Mouse (Mus musculus): ENCODE data around the gene Rpa3. TPM values are rescaled to one million over a fixed set of nuclear protein-coding genes. Genes with fewer than 3 reads are reported as not detected.

Gene Rpa3
- 124 and 146 TPM in 2 replicates for polyA plus RNA-seq (2015; fragmentation: Nextera tagmentation; extraction: Ambion mirVana)

GRCm38 (mm10) chr6:8259004-8259666, at the start of gene Rpa3, which contains the start of the genes Umad1 and Gm45062:
TSS of gene Rpa3 (minus strand) at chr6:8259173.
TSS of gene Umad1 (plus strand) at chr6:8259288.
TSS of gene Gm45062 (plus strand) at chr6:8259450.
- Histone ChIP-seq H3K4me1 (ENCODE audit: control insufficient read depth, insufficient read depth, low read length) (peaks cover 2% of the 10 kb centered on the region; the same call in 1 of the 2 replicates), H3K27ac (ENCODE audit: low read length) (peak within 1 kb of the TSS; percentile 71), H3K4me3 (replicated peaks; ENCODE audit: low read length) (peak within 1 kb of the TSS; percentile 69), H3K9ac (ENCODE audit: low read length) (peak within 1 kb of the TSS; percentile 79), H3K36me3 (ENCODE audit: control insufficient read depth, insufficient read depth, low read length) (no peaks in the 10 kb centered on the region), H3K27me3 (ENCODE audit: control insufficient read depth, insufficient read depth, low read length) (no peaks in the 10 kb centered on the region), H3K9me3 (replicated peaks; ENCODE audit: control insufficient read depth, low read length) (no peaks in the 10 kb centered on the region), H3K4me2 (ENCODE audit: low read depth, low read length) (peak within 1 kb of the TSS; percentile 88)
- ATAC-seq (ENCODE audit: insufficient read depth, low FRiP score): peak; percentile 100
- under 1% methylated on average over 64 of the region's 64 CpGs for WGBS

GRCm38 (mm10) chr6:8307878-8308775, 49.2 kb upstream of the Rpa3 start:
- Histone ChIP-seq H3K4me3 (replicated peaks; ENCODE audit: low read length) (no peak overlapping the region), H3K9ac (ENCODE audit: low read length) (no peak overlapping the region), H3K9me3 (replicated peaks; ENCODE audit: control insufficient read depth, low read length) (no peaks in the 10 kb centered on the region), H3K27me3 (ENCODE audit: control insufficient read depth, insufficient read depth, low read length) (no peaks in the 10 kb centered on the region), H3K4me1 (ENCODE audit: control insufficient read depth, insufficient read depth, low read length) (no peaks in the 10 kb centered on the region), H3K36me3 (ENCODE audit: control insufficient read depth, insufficient read depth, low read length) (no peaks in the 10 kb centered on the region), H3K4me2 (ENCODE audit: low read depth, low read length) (no peak overlapping the region), H3K27ac (ENCODE audit: low read length) (no peak overlapping the region)
- WGBS: 73% methylated on average over 6 of the region's 6 CpGs
- ATAC-seq (ENCODE audit: insufficient read depth, low FRiP score): no peak

GRCm38 (mm10) chr6:8299066-8299863, 40.3 kb upstream of the Rpa3 start:
- H3K4me2 ChIP-seq (ENCODE audit: low read depth, low read length): no peak overlapping the region
- no peak for ATAC-seq (ENCODE audit: insufficient read depth, low FRiP score)
- H3K27ac ChIP-seq (ENCODE audit: low read length): no peak overlapping the region
- no peaks in the 10 kb centered on the region for H3K9me3 ChIP-seq (replicated peaks; ENCODE audit: control insufficient read depth, low read length)
- H3K27me3 ChIP-seq (ENCODE audit: control insufficient read depth, insufficient read depth, low read length): no peaks in the 10 kb centered on the region
- no peaks in the 10 kb centered on the region for H3K36me3 ChIP-seq (ENCODE audit: control insufficient read depth, insufficient read depth, low read length)
- 88% methylated on average over 6 of the region's 6 CpGs for WGBS
- H3K4me3 ChIP-seq (replicated peaks; ENCODE audit: low read length): no peak overlapping the region
- no peaks in the 10 kb centered on the region for H3K4me1 ChIP-seq (ENCODE audit: control insufficient read depth, insufficient read depth, low read length)
- no peak overlapping the region for H3K9ac ChIP-seq (ENCODE audit: low read length)

DNA sequence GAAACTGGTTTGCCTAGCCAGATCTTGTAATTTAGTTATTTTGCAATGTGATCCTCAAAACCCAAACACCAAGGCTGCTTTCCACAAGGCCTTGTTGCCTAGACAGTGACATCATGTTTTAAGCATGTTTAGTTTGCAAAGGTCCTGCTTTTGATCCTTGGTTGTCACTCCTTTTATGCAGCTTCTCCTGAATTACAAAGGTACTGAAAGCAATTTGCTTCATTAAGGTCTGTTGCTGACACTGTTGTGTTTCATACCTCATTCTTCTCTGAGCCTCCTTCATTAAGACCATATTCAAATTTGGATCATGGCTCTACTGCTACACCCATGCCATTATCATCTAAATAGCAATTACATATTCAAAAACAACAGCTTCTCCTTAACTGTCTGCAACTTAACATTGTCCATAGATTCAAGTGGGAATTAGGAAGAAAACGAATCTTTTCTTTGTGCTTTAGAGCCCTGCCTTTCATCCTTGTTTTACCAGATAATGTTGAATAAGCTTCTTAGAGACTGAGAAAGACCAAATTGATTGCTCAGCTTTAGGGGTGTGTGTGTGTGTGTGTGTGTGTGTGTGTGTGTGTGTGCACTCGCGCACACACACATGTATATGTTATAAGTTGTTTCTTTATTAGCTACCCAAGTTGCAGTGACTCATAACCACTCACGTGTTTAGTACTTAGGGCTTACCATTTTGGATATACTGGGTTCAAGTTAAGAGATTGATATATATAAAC, 35.2 kb upstream of the Rpa3 start:
- H3K36me3 ChIP-seq (ENCODE audit: control insufficient read depth, insufficient read depth, low read length): no peaks in the 10 kb centered on the region
- H3K27ac ChIP-seq (ENCODE audit: low read length): no peak overlapping the region
- 72% methylated on average over 4 of the region's 4 CpGs for WGBS
- H3K4me2 ChIP-seq (ENCODE audit: low read depth, low read length): no peak overlapping the region
- no peaks in the 10 kb centered on the region for H3K4me1 ChIP-seq (ENCODE audit: control insufficient read depth, insufficient read depth, low read length)
- ATAC-seq (ENCODE audit: insufficient read depth, low FRiP score): no peak
- no peak overlapping the region for H3K9ac ChIP-seq (ENCODE audit: low read length)
- no peaks in the 10 kb centered on the region for H3K9me3 ChIP-seq (replicated peaks; ENCODE audit: control insufficient read depth, low read length)
- H3K27me3 ChIP-seq (ENCODE audit: control insufficient read depth, insufficient read depth, low read length): no peaks in the 10 kb centered on the region
- H3K4me3 ChIP-seq (replicated peaks; ENCODE audit: low read length): no peak overlapping the region

DNA sequence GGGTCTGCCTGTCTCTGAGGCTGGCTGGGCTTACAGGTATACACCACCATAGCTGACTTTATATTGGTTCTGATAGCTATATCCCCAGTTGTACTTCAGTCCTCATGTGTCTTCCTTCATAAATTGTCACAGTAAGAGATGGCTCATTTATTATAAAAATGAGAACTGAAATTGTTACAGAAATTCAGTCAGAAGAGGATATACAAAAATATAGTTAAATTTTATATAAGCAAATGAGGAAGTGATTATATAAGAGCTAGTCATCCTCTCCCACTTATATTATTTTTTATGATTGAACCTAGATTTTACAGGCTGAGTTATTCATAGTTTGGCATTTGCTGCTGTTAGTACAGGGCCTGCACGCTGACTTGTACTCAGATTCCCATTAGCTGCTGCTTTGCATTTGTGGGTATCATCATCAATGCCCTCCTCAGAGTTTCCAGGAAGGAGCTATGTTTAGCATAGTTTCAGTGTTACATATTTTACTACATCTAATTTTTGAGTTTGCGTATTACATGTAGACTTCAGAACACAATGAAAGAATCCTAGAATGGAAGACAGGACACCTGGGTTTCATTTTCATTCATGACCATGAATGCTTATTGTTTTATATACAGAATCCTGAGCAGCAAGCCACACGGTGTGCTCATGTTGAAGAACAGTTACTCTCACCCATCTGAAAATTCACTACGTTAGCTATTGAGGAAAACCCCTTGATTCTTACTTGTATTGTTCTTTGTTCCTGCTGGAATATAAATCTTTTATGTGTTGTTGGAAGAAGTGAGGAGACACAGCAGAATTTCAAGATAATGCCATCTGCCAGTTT, 30.0 kb upstream of the Rpa3 start:
- WGBS: 88% methylated on average over 4 of the region's 4 CpGs
- no peaks in the 10 kb centered on the region for H3K36me3 ChIP-seq (ENCODE audit: control insufficient read depth, insufficient read depth, low read length)
- no peak overlapping the region for H3K4me2 ChIP-seq (ENCODE audit: low read depth, low read length)
- H3K4me3 ChIP-seq (replicated peaks; ENCODE audit: low read length): no peak overlapping the region
- H3K4me1 ChIP-seq (ENCODE audit: control insufficient read depth, insufficient read depth, low read length): no peaks in the 10 kb centered on the region
- no peaks in the 10 kb centered on the region for H3K9me3 ChIP-seq (replicated peaks; ENCODE audit: control insufficient read depth, low read length)
- no peak for ATAC-seq (ENCODE audit: insufficient read depth, low FRiP score)
- no peak overlapping the region for H3K9ac ChIP-seq (ENCODE audit: low read length)
- no peak overlapping the region for H3K27ac ChIP-seq (ENCODE audit: low read length)
- no peaks in the 10 kb centered on the region for H3K27me3 ChIP-seq (ENCODE audit: control insufficient read depth, insufficient read depth, low read length)

- no peak overlapping the region for H3K4me3 ChIP-seq (replicated peaks; ENCODE audit: low read length)
- 93% methylated on average over 3 of the region's 3 CpGs for WGBS
- H3K27me3 ChIP-seq (ENCODE audit: control insufficient read depth, insufficient read depth, low read length): no peaks in the 10 kb centered on the region
- H3K36me3 ChIP-seq (ENCODE audit: control insufficient read depth, insufficient read depth, low read length): no peaks in the 10 kb centered on the region
- H3K4me2 ChIP-seq (ENCODE audit: low read depth, low read length): no peak overlapping the region
- H3K9me3 ChIP-seq (replicated peaks; ENCODE audit: control insufficient read depth, low read length): no peaks in the 10 kb centered on the region
- ATAC-seq (ENCODE audit: insufficient read depth, low FRiP score): no peak
- H3K9ac ChIP-seq (ENCODE audit: low read length): no peak overlapping the region
- H3K4me1 ChIP-seq (ENCODE audit: control insufficient read depth, insufficient read depth, low read length): no peaks in the 10 kb centered on the region
- no peak overlapping the region for H3K27ac ChIP-seq (ENCODE audit: low read length)
Observed at GRCm38 (mm10) chr6:8286146-8286545, 27.2 kb upstream of the Rpa3 start.

- Histone ChIP-seq H3K4me2 (ENCODE audit: low read depth, low read length) (no peak overlapping the region), H3K4me3 (replicated peaks; ENCODE audit: low read length) (no peak overlapping the region), H3K9ac (ENCODE audit: low read length) (no peak overlapping the region), H3K36me3 (ENCODE audit: control insufficient read depth, insufficient read depth, low read length) (no peaks in the 10 kb centered on the region), H3K9me3 (replicated peaks; ENCODE audit: control insufficient read depth, low read length) (no peaks in the 10 kb centered on the region), H3K27ac (ENCODE audit: low read length) (no peak overlapping the region), H3K27me3 (ENCODE audit: control insufficient read depth, insufficient read depth, low read length) (no peaks in the 10 kb centered on the region), H3K4me1 (ENCODE audit: control insufficient read depth, insufficient read depth, low read length) (no peaks in the 10 kb centered on the region)
- ATAC-seq (ENCODE audit: insufficient read depth, low FRiP score): no peak
- WGBS: 62% methylated on average over 3 of the region's 3 CpGs
Observed at GRCm38 (mm10) chr6:8285401-8285960, 26.5 kb upstream of the Rpa3 start.

DNA sequence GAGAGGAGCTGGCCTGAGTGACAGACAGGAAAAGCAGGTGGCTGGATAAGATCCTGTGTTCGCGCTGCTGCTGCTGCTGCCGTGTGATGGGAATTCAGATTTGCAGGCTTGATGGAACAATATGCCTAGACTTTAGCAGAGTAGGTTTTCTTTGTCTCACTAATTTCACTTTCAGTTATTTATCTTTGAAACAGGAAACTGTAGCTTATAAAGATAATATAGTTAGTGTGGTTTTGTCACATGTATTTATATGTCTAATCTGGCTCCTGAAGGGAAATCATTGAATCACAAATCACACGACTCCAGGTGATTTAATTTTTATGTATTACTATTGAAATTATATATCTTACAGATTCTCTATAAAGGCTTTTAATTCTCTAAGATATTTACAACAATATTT, 24.3 kb upstream of the Rpa3 start:
- Histone ChIP-seq H3K27ac (ENCODE audit: low read length) (no peak overlapping the region), H3K9me3 (replicated peaks; ENCODE audit: control insufficient read depth, low read length) (no peaks in the 10 kb centered on the region), H3K36me3 (ENCODE audit: control insufficient read depth, insufficient read depth, low read length) (0 out of 2 replicates have a peak, but pooled peaks cover 2% of the 10 kb centered on the region), H3K9ac (ENCODE audit: low read length) (no peak overlapping the region), H3K4me1 (ENCODE audit: control insufficient read depth, insufficient read depth, low read length) (no peaks in the 10 kb centered on the region), H3K4me2 (ENCODE audit: low read depth, low read length) (no peak overlapping the region), H3K4me3 (replicated peaks; ENCODE audit: low read length) (no peak overlapping the region), H3K27me3 (ENCODE audit: control insufficient read depth, insufficient read depth, low read length) (no peaks in the 10 kb centered on the region)
- ATAC-seq (ENCODE audit: insufficient read depth, low FRiP score): no peak
- 76% methylated on average over 4 of the region's 4 CpGs for WGBS
